Mouse (Mus musculus): ENCODE results near the gene Wdr82.

The Wdr82 gene

DNA sequence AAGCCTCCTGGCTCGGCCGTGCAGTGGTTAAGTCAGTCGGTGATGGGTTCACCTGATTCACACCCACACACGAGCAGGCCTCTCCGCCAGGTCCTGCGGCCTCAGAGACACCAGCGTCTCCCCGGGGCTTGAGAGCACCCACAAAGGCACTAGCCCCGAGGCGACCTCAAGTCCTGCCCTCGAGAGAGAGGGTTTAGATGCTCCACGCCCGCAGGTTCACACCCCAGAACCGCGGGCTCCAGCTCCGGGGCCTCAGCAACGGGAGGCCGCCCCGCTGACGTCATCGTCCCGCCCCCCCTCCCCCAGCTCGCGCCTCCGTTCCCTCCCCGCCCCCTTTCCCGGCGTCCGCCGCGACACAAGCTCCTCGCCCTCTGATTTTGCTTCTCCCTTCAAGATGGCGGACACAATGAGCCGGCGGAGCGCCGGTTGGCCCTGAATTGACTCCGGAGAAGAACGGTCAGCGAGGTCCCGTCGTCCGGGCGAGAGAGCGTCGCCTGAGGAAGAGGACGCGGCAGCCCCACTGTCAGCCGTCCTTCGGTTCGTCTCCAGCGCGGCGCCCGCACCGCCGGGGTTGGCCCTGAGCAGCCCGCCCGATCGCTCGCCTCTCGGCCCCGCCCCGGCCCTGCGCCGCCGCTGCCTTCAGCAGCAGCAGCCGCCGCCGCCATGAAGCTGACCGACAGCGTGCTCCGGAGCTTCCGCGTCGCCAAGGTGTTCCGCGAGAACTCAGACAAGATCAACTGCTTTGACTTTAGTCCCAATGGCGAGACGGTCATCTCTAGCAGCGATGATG, at the start of gene Wdr82:
TSS of gene Wdr82 (plus strand) at position 373 of the 790 bp plus-strand sequence.
- peak; percentile 89 for DNase-seq (ENCODE audit: low spot score in 2 of 2)

- peak; percentile 5 to 24 for DNase-seq (ENCODE audit: low spot score in 2 of 2)
Measured at GRCm38 (mm10) chr9:106123599-106123998, 47.1 kb upstream of the Wdr82 start.

DNA sequence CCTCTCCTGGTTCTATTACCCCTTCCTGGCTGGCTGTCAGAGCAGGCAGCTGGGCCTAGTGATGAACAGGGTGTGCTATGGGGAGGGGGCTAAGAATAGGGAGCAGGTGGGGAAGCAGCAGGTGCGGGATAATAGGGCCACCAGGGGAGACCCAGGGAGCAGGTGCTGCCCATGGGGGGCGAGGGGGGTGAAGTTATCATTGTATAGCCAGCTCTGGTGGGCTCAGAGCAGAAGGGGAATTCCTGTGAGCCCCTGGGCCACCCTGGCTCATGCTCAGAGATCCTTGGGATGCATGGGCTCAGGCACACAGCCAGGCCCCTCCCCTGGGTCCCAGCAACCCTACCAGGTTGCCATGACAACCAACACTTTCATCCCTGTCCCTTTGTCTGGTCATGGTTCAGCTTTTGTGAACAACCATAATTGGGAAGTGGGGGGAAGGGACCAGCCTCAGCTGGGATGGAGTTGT, 43.9 kb upstream of the Wdr82 start:
- DNase-seq (ENCODE audit: low spot score in 2 of 2): no peak

DNA sequence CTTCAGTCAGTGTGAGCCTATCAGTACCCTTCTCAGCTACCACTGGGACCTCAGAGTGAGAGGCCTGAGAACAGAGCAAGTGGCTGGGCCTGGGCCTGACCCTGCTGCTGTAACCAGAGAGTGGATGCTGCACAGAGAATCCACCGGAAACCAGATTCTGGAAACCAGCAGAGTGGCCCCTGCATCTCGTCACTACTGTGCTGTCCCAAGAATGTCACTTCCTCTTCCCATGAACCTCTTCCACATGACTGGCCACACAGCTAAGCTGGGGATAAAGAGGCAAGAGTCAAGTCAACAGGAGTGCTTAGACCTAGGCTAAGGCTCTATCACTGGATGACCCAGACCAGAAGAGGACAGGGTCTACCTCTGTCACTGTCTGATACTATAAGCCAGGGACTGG, 41.7 kb upstream of the Wdr82 start:
- DNase-seq (ENCODE audit: low spot score in 2 of 2): no peak

- DNase-seq (ENCODE audit: low spot score in 2 of 2): no peak
Measured at GRCm38 (mm10) chr9:106130250-106130649, 40.5 kb upstream of the Wdr82 start.

- DNase-seq (ENCODE audit: low spot score in 2 of 2): no peak
Measured at GRCm38 (mm10) chr9:106137671-106138216, 33.0 kb upstream of the Wdr82 start.

DNA sequence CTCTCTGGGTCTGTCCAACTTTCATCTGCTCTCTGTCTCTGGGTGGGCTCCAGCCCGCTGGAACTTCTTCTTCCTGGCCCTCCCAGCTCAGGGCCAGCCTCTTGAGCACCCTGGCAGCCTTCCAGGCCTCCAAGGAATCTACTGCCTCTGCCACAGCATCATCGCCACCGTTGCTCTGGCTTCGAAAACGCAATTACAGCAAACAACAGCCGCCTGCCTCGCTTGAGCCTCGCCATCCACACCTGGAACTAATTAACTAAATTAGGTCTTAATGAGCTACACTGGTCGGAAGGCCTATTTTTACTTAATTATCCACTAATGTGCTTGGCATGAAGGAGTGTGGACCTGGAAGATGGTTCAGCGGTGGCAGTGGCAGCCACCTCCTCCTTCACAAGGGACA, 31.0 kb upstream of the Wdr82 start:
- DNase-seq (ENCODE audit: low spot score in 2 of 2): no peak

DNA sequence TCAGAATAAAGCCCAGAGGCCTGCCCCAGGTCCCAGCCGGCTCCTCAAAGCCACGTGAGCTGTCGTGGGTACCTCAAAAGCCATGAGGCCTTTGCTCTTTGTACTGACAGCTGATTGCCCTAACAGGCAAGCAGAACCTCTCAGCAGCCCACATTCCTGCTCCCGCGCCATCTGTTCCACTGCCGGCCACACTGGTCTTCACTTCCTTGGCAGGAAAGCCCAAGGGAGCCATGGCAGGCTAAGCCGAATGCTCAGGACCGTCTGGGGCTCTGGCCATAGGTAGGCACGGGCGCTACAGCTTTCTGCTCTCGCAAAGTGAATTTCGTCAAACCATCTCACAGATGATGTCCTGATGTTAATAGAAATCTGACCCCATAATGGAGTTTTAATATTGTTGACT, 28.8 kb upstream of the Wdr82 start:
- DNase-seq (ENCODE audit: low spot score in 2 of 2): no peak

DNA sequence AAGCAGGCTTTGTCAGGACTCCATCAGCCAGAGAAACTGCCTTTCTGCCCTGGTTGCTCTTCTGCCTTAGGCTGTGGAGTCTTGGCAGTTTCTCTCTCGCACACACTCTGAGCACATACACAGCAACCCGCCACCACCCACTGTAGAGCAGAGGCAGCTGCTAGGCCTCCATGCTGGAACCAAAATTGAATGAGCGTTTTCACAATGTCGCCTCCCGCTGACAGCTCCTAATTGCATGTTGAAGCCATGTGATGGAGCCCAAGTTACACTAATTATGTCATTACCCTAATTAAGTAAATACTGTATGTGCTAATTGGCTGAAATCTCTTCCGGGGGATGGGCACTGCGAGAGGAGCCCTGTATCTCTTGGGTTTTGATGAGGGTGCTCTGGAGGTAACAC, 26.6 kb upstream of the Wdr82 start:
- DNase-seq (ENCODE audit: low spot score in 2 of 2): no peak

DNA sequence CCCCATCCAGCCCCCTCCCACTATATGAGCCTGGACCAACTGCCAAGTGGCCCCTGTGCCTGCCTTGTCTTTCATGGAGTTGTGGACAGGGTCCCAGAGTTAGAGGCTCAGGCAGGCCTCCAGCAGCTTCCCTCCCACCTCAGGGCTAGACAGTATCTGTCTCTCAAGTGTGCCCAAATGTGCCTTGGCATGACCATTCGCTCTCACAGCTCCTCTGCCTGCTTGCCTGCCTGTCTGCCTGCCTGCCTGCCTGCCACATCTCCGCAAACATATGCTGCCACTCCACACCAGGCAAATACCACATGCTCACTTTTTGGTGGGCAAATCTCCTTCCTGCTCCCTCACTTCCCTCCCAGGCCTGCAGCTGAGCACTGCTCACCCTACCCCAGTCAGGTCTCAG, 25.1 kb upstream of the Wdr82 start:
- DNase-seq (ENCODE audit: low spot score in 2 of 2): no peak

GRCm38 (mm10) chr9:106147281-106147680, 23.4 kb upstream of the Wdr82 start:
- DNase-seq (ENCODE audit: low spot score in 2 of 2): no peak

GRCm38 (mm10) chr9:106147851-106148431, 22.8 kb upstream of the Wdr82 start:
- DNase-seq (ENCODE audit: low spot score in 2 of 2): no peak

GRCm38 (mm10) chr9:106148541-106149398, 22.0 kb upstream of the Wdr82 start:
- DNase-seq (ENCODE audit: low spot score in 2 of 2): peak; percentile 24 to 47

- no peak for DNase-seq (ENCODE audit: low spot score in 2 of 2)
Measured at GRCm38 (mm10) chr9:106149399-106149754, 21.4 kb upstream of the Wdr82 start.

- DNase-seq (ENCODE audit: low spot score in 2 of 2): no peak
Measured at GRCm38 (mm10) chr9:106154106-106154505, 16.6 kb upstream of the Wdr82 start.

DNA sequence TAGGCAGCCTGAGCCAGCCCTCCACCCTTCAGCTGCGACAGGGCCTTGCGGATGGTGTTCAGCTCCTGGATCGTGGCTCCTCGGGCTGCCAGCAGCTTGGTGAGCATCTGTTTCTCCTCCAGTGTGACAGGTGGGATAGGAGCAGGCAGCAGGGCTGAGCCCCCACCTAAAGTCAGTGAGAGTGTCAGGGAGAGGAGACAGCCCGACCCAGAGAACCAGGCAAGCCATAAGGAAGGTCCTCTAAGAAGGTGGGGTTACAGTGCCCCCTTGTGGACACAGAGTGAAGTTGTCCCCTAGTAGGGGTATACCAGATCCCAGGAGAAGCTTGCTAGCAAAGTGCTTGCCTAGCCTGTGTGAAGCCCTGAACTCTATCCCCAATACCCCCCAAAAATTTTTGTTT, 14.3 kb upstream of the Wdr82 start:
- peak; percentile 49 to 68 for DNase-seq (ENCODE audit: low spot score in 2 of 2)

DNA sequence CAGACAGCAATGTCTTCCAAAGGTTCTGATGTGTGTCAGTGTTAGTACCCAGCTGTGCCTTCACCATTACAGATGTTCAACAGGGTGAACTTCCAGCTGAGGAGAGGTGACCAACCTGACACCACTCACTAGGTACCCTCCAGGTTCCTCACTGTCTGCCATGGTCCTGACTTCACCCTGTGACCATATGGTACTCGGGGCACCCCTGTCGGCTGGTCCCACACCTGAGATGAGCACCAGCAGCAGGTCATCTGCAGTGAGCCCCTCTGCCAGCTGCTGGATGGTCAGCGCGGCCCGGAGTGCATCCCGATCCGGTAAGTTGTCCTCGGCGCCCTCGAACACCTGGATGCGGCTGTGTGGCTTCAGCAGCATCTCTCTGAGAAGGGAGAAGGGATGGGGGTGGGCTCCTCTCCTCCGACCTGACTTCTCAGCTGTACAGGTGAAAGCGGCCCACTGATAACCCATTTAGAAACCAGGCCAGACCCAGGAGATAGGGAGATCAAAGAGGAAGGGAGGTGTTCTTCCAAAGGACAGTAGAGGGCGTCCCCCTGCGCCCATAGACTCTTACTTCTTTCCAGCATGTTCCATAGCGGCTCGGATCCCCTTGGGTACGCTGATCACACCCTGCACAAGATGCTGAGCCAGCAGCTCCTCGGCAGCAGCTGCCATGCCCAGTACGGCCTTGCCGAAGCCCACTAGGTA, 13.7 kb upstream of the Wdr82 start:
- DNase-seq (ENCODE audit: low spot score in 2 of 2): no peak

DNA sequence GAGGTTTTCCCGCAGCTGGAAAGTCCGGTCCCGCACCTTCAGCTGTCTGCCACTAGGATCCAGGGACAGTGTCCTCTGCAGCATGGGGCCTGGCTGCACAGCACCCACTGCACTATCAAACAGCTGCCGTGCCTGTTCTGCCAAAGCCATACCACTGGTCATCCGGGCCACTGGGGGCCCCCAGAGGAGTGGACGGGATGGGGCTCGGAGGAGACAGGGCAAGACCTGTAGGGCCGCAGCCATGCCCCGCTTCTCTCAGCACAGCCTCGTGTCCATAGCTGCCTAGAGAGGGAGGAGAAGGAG, 13.2 kb upstream of the Wdr82 start:
- no peak for DNase-seq (ENCODE audit: low spot score in 2 of 2)

DNA sequence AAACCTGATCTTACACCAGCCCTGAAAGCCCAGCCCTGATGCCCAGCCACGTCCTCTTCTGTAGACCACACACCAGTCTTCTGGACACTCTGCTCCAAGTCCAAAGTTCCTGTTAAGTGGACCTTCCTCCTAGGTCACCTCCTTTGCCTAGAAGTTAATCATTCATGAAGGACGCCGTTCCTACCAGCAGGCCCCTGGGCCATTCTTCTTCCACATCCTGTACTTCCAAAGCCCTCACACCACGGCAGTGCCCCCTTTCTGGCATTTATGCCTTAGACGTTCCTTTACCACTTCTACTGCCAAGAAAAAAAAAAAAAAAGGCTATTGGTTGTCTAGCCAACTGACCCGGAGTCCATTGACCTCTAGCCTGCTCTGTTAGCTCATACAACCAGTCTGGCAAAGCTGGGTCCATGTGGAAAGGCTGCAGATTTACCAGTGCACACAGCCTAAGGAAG, 12.7 kb upstream of the Wdr82 start, which contains the start of gene Glyctk:
TSS of gene Glyctk (minus strand) at position 102 of the 455 bp plus-strand sequence.
- DNase-seq (ENCODE audit: low spot score in 2 of 2): no peak

DNA sequence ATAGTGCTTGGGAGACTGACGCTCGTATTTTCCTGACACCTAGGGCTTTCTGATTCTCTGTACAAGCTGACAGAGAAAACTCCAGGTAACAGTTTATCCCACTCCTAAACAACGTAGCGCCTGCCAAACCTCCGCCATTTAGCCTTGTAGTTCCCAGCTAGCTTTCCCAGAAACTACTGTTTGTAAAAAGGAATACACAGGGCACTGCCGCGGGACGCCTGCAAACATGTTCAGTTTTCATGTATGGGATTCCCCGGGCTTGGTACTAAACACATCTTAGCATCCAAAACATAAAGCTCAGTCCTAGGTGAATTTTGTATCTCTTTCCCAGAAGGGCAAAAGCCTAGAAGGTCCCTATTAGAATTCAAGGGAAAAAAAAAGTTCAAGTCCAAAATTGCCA, 11.5 kb upstream of the Wdr82 start:
- no peak for DNase-seq (ENCODE audit: low spot score in 2 of 2)

GRCm38 (mm10) chr9:106159784-106160301, 10.9 kb upstream of the Wdr82 start:
- DNase-seq (ENCODE audit: low spot score in 2 of 2): peak; percentile 87 to 91
